Mouse (Mus musculus) forebrain, embryonic 12.5 days (tissue): ENCODE data around the gene Kat6b. TPM values are rescaled to one million over a fixed set of nuclear protein-coding genes. Genes with fewer than 3 reads are reported as not detected.

Experiments used
- ATAC-seq: fragments of 200-750 bp; cut with Nextera tagmentation; 2 replicates; pipeline ENCODE4 v1.8.0; 2017; ENCODE audit warnings: moderate TSS enrichment; ENCODE audit not compliant: low FRiP score
- H3K27ac ChIP-seq: fragments of 300-500 bp; sonication (generic); 2 replicates; pipeline ENCODE4 v1.5.1; 2016; ENCODE audit warnings: mild to moderate bottlenecking
- H3K27me3 ChIP-seq: fragments of 300-500 bp; sonication (generic); 2 replicates; pipeline ENCODE4 v1.6.1; 2016; ENCODE audit warnings: mild to moderate bottlenecking
- H3K36me3 ChIP-seq: fragments of 300-500 bp; sonication (generic); replicated peaks from 2 replicates; pipeline ENCODE4 v1.6.1; 2016; ENCODE audit warnings: mild to moderate bottlenecking
- H3K4me1 ChIP-seq: fragments of 300-500 bp; sonication (generic); 2 replicates; pipeline ENCODE4 v1.6.1; 2016
- H3K4me2 ChIP-seq: fragments of 300-500 bp; sonication (generic); 2 replicates; pipeline ENCODE4 v1.6.1; 2016; ENCODE audit warnings: mild to moderate bottlenecking, moderate library complexity
- H3K4me3 ChIP-seq: fragments of 300-500 bp; sonication (generic); replicated peaks from 2 replicates; pipeline ENCODE4 v1.5.1; 2016; ENCODE audit warnings: mild to moderate bottlenecking
- H3K9ac ChIP-seq: fragments of 300-500 bp; sonication (generic); 2 replicates; pipeline ENCODE4 v1.6.1; 2016; ENCODE audit warnings: mild to moderate bottlenecking
- H3K9me3 ChIP-seq: fragments of 300-500 bp; sonication (generic); 2 replicates; pipeline ENCODE4 v1.6.1; 2016
- WGBS: fragments of 180-500 bp; shearing (Covaris S2); methylation state at CpG from one replicate; pipeline ENCODE4 v1.1.7; 2016; 5-methylcytosine and 5-hydroxymethylcytosine counted together
- polyA plus RNA-seq: library from polyadenylated mRNA; unstranded; fragments of >200 nt; fragmentation: Nextera tagmentation; extraction: Ambion mirVana; gene quantifications from 2 replicates; pipeline ENCODE4 v1.2.1, GENCODE M21; 2016

Gene Kat6b
- polyA plus RNA-seq, 1 experiment from 2014 or later, result 40.5 TPM

GRCm38 (mm10) chr14:21574686-21575309, 93.6 kb downstream of the Kat6b start:
- no peak for ATAC-seq
- Histone ChIP-seq H3K9me3 (no peaks in the 10 kb centered on the region), H3K9ac (no peak overlapping the region), H3K4me1 (peaks cover 15% of the 10 kb centered on the region), H3K27ac (no peak overlapping the region), H3K36me3 (no peaks in the 10 kb centered on the region), H3K4me3 (no peak overlapping the region), H3K4me2 (no peak overlapping the region), H3K27me3 (no peaks in the 10 kb centered on the region)
- 85% methylated on average over 8 of the region's 8 CpGs for WGBS

GRCm38 (mm10) chr14:21576867-21577266, 95.6 kb downstream of the Kat6b start:
- no peak overlapping the region for H3K4me3 ChIP-seq
- H3K9me3 ChIP-seq, result no peaks in the 10 kb centered on the region
- no peak overlapping the region for H3K4me2 ChIP-seq
- H3K27ac ChIP-seq, result no peak overlapping the region
- H3K4me1 ChIP-seq, result peaks cover 31% of the 10 kb centered on the region
- 77% methylated on average over 8 of the region's 8 CpGs for WGBS
- no peaks in the 10 kb centered on the region for H3K27me3 ChIP-seq
- ATAC-seq, result no peak
- H3K36me3 ChIP-seq, result no peaks in the 10 kb centered on the region
- no peak overlapping the region for H3K9ac ChIP-seq

DNA sequence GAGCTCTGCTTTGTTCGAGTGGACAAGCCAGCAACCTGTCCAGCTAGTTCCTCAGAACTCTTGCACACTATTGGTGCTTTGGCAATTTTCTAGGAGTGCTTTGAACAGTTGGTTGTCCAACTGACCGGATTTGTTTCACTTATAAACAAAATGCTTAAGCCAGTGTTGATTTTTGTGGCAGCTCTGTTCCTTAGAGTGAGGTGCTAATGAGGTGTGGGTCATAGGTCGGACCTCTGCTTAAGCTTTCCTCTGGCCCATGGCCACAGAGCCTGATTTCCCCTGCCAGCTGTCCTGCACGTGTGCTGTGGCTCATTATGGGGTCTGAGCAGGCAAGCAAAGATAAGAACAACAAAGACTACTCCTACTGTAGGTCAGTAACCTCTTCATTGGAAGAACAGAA, 100.0 kb downstream of the Kat6b start:
- Histone ChIP-seq H3K9me3 (no peaks in the 10 kb centered on the region), H3K27me3 (no peaks in the 10 kb centered on the region), H3K4me3 (no peak overlapping the region), H3K36me3 (no peaks in the 10 kb centered on the region), H3K4me2 (0 out of 2 replicates have a peak overlapping the region, but pooled peaks have one; percentile 2), H3K4me1 (peaks cover 65% of the 10 kb centered on the region), H3K9ac (no peak overlapping the region), H3K27ac (peak overlapping the region; percentile 43; the same call in 1 of the 2 replicates)
- WGBS, result 5% methylated on average over 4 of the region's 4 CpGs
- no peak for ATAC-seq

DNA sequence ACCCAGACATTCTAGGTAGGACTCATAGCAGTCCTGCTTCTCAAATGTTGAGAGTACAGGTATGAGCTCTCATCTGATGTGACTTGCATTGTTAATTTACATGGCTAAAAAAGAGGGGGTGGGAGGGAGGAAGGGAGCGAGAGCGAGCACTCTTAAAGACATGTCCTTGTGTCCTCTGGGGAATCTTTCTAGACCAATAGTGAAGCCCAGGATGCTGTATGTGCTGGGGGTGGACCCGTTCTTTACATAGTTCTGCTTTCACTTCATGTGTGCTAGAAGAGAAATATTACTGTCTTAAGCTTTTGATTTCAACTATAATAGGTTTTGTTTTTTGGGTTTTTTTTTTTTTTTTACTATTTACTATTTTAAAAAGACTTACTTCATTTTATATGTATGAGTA, 101.1 kb downstream of the Kat6b start:
- Histone ChIP-seq H3K27me3 (no peaks in the 10 kb centered on the region), H3K4me1 (peaks cover 72% of the 10 kb centered on the region), H3K4me2 (no peak overlapping the region), H3K9ac (no peak overlapping the region), H3K9me3 (no peaks in the 10 kb centered on the region), H3K4me3 (no peak overlapping the region), H3K27ac (no peak overlapping the region), H3K36me3 (no peaks in the 10 kb centered on the region)
- 88% methylated on average over 3 of the region's 3 CpGs for WGBS
- ATAC-seq, result no peak

DNA sequence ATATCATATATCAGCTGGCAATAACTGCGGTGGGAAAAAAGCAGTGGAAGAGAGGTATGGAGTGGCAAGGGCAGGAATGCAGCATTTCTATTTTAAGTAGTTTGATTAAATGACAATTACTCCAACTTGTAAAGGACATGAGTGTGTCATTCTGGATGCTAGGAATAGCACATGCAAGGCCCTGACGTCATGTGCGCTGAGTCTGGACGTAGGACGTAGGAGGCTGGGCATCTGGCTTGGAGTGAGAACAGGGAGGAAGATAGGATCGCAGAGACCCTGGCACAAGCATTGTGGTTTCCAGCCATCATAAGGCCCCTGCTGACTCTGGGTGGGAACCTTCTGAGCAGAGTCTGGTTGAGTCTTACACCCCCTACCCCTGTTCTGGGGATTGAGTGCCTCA, 101.8 kb downstream of the Kat6b start:
- Histone ChIP-seq H3K9me3 (no peaks in the 10 kb centered on the region), H3K4me2 (no peak overlapping the region), H3K4me1 (peaks cover 70% of the 10 kb centered on the region), H3K27ac (no peak overlapping the region), H3K36me3 (no peaks in the 10 kb centered on the region), H3K27me3 (no peaks in the 10 kb centered on the region), H3K4me3 (no peak overlapping the region), H3K9ac (no peak overlapping the region)
- ATAC-seq, result no peak
- WGBS, result 70% methylated on average over 6 of the region's 6 CpGs

- Histone ChIP-seq H3K27me3 (no peaks in the 10 kb centered on the region), H3K9ac (no peak overlapping the region), H3K9me3 (no peaks in the 10 kb centered on the region), H3K36me3 (no peaks in the 10 kb centered on the region), H3K27ac (no peak overlapping the region), H3K4me3 (no peak overlapping the region), H3K4me1 (peaks cover 66% of the 10 kb centered on the region), H3K4me2 (no peak overlapping the region)
- no peak for ATAC-seq
- WGBS, result 79% methylated on average over 5 of the region's 5 CpGs
Observed at GRCm38 (mm10) chr14:21583868-21584267, 102.6 kb downstream of the Kat6b start.

- H3K4me2 ChIP-seq, result no peak overlapping the region
- peak overlapping the region; percentile 2; the same call in 1 of the 2 replicates for H3K27ac ChIP-seq
- H3K4me3 ChIP-seq, result no peak overlapping the region
- H3K27me3 ChIP-seq, result no peaks in the 10 kb centered on the region
- H3K36me3 ChIP-seq, result no peaks in the 10 kb centered on the region; the same call in 1 of the 2 replicates
- H3K9ac ChIP-seq, result no peak overlapping the region
- no peak for ATAC-seq
- no peaks in the 10 kb centered on the region for H3K9me3 ChIP-seq
- peaks cover 63% of the 10 kb centered on the region for H3K4me1 ChIP-seq
- 6% methylated on average over 6 of the region's 6 CpGs for WGBS
Observed at GRCm38 (mm10) chr14:21584468-21585135, 103.4 kb downstream of the Kat6b start.

GRCm38 (mm10) chr14:21585491-21586251, 104.4 kb downstream of the Kat6b start:
- WGBS, result 49% methylated on average over 8 of the region's 8 CpGs
- Histone ChIP-seq H3K9me3 (no peaks in the 10 kb centered on the region), H3K36me3 (no peaks in the 10 kb centered on the region; the same call in 1 of the 2 replicates), H3K27me3 (no peaks in the 10 kb centered on the region), H3K27ac (0 out of 2 replicates have a peak overlapping the region, but pooled peaks have one; percentile 36), H3K9ac (no peak overlapping the region), H3K4me2 (no peak overlapping the region), H3K4me3 (no peak overlapping the region), H3K4me1 (peaks cover 55% of the 10 kb centered on the region)
- ATAC-seq, result no peak

DNA sequence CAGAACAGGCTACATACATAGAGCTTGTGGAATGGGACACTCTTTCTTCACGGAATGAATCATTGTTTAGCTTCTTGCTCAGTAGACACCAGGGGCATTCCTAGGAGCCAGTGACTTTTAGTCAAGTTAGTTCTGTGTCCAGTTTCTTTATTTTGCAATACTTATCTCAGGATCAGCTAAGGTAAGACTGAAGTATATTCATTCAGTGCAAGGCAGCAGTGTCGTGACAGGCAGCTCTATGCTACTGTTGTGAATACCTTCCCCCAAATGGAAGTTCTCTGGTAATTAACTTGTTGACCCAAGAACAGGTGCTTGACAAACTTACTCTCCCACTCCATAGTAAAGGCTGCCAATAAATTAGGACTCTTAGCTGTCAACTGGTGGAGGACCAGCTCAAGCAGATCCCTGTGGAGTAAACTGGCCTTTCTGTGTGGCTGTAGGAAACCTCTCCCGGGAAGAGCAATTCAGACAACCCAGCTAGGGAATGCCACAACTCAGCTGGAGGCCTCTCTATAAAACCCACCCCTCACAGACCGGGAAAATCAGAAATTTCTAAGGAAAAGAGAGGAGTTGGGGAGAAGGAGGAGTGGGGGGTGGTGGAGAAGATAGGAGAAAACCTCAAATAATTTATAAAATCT, 105.4 kb downstream of the Kat6b start:
- Histone ChIP-seq H3K4me2 (no peak overlapping the region), H3K9me3 (no peaks in the 10 kb centered on the region), H3K27ac (no peak overlapping the region), H3K4me1 (peaks cover 47% of the 10 kb centered on the region), H3K4me3 (no peak overlapping the region), H3K27me3 (no peaks in the 10 kb centered on the region), H3K36me3 (no peaks in the 10 kb centered on the region; the same call in 1 of the 2 replicates), H3K9ac (no peak overlapping the region)
- no peak for ATAC-seq
- 14% methylated on average over 4 of the region's 4 CpGs for WGBS

GRCm38 (mm10) chr14:21587931-21588330, 106.7 kb downstream of the Kat6b start:
- 74% methylated on average over 2 of the region's 2 CpGs for WGBS
- H3K4me2 ChIP-seq, result no peak overlapping the region
- no peak overlapping the region for H3K27ac ChIP-seq
- H3K9me3 ChIP-seq, result 0 out of 2 replicates have a peak, but pooled peaks cover 2% of the 10 kb centered on the region
- H3K4me3 ChIP-seq, result no peak overlapping the region
- H3K27me3 ChIP-seq, result no peaks in the 10 kb centered on the region
- peaks cover 3% of the 10 kb centered on the region; the same call in 1 of the 2 replicates for H3K36me3 ChIP-seq
- no peak for ATAC-seq
- H3K9ac ChIP-seq, result no peak overlapping the region
- H3K4me1 ChIP-seq, result peaks cover 41% of the 10 kb centered on the region

DNA sequence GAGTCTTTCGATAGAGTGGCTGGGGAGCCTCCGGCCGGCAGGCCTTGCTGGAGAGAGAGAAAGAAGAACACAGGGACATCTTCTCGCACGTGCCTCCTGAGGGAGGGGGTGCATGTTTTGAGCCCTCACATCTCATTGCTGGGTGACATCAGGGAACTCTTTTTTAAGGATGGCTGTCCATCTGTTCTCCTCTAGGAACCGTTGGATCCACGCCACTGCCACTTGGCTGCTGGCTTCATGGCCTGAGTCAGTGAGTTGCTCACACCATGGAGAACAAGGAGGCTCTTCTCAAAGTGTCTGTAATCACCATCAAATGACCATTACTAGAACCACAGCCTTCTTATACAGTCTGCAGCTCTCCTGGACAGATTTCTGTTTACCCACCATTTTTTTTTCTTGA, 108.4 kb downstream of the Kat6b start:
- Histone ChIP-seq H3K36me3 (peaks cover 5% of the 10 kb centered on the region; the same call in 1 of the 2 replicates), H3K27me3 (no peaks in the 10 kb centered on the region), H3K9me3 (0 out of 2 replicates have a peak, but pooled peaks cover 2% of the 10 kb centered on the region), H3K27ac (no peak overlapping the region), H3K9ac (no peak overlapping the region), H3K4me3 (no peak overlapping the region), H3K4me1 (peaks cover 28% of the 10 kb centered on the region), H3K4me2 (no peak overlapping the region)
- WGBS, result 89% methylated on average over 7 of the region's 7 CpGs
- ATAC-seq, result no peak

DNA sequence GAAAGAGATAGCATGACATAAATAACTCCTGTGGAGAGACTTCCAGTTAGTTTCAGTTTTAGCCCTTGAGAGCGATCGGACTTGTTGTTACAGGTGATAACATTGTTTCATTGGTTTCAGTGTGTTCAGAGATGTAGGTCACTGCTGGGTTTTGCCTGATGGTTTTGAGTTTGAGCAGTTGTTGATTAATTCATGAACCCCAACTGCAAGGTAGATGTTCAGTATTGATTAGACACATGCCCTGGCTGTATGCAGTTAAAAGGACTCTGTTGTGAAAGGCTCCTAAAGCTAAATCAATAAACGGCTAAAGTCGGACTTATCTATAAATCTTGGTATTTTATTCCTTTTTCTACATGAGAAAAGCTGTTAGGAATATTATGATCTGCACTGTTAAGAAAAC, 109.0 kb downstream of the Kat6b start:
- Histone ChIP-seq H3K4me2 (no peak overlapping the region), H3K4me1 (peaks cover 23% of the 10 kb centered on the region), H3K9ac (no peak overlapping the region), H3K4me3 (no peak overlapping the region), H3K9me3 (0 out of 2 replicates have a peak, but pooled peaks cover 2% of the 10 kb centered on the region), H3K27me3 (no peaks in the 10 kb centered on the region), H3K36me3 (peaks cover 5% of the 10 kb centered on the region; the same call in 1 of the 2 replicates), H3K27ac (no peak overlapping the region)
- no peak for ATAC-seq
- 89% methylated on average over 4 of the region's 4 CpGs for WGBS
